Mouse (Mus musculus) cortical plate, adult 2 months (tissue): ENCODE measurements at regions not wholly inside any gene's neighbourhood (a gene's known extent, or its start where the extent isn't known, plus 50 kb on each side); places are given as distances from the start of the nearest gene placed in this dataset.

Source experiments
- CTCF ChIP-seq: fragments of 200-500 bp; IDR thresholded peaks from 2 replicates; pipeline ENCODE4 v1.5.1; 2011; ENCODE audit warnings: mild to moderate bottlenecking, control low read depth, low read length; ENCODE audit not compliant: insufficient read depth; ENCODE audit errors: extremely low read depth
- POLR2A ChIP-seq: fragments of 200-500 bp; IDR thresholded peaks from 2 replicates; pipeline ENCODE4 v1.6.1; 2011; ENCODE audit warnings: mild to moderate bottlenecking, low read length, control low read depth; ENCODE audit not compliant: insufficient read depth; ENCODE audit errors: extremely low read depth

DNA sequence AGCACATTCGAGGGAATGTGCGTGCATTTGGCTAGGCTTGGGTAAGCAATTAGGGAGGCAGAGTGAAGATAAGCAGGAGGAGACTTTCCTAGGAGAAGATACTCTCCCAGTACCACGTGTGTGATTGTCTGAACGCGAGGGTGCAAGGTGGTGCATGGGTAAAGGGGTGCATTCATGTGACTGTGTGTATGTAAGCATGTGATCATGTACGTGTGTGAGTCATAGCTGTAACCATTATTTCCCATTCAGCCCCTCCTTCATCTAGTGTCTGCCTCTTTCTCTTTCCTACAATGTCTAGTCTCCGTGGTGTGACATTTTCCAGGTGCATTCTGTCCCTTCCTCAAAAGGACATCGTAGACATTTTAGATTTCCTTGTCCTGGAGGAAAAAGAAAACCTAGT is 273.8 kb downstream of the Hivep2 start:
- TF ChIP-seq CTCF (no peak), POLR2A (no peak)
